Mouse (Mus musculus) cerebellum, postnatal 10 days (tissue): ENCODE results near the gene Cytip.

ENCODE experiments used
- DNase-seq, 2 experiments: peaks; one replicate each; pipeline ENCODE4 v3.0.0; 2021; ENCODE audit warnings: mixed read lengths in 2 of 2

Gene Cytip

GRCm38 (mm10) chr2:58094818-58095217 is 100.5 kb downstream of the Cytip start:
- no peak for DNase-seq

- no peak for DNase-seq
Observed at GRCm38 (mm10) chr2:58086420-58086819, 108.9 kb downstream of the Cytip start.

DNA sequence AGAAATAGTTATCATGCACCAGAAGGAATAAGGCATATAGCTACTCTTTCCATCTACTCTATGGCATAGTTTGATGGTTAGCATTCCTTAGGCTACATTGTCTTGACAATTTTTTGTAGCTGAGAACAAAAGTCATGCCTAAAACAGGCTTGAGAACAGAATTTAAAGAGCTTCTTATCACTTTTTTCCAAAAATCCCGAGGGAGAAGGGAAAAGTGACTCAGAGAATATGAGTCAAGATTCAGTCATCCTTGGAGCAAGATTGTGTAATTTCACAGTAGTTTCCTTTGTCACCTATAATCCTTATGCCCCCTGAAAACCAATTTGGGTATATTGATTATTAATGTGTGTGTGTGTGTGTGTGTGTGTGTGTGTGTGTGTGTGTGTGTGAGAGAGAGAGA is 115.5 kb downstream of the Cytip start:
- no peak for DNase-seq
